Mouse (Mus musculus) midbrain, postnatal 0 days (tissue): ENCODE measurements around the gene Mex3d. TPM values are rescaled to one million over a fixed set of nuclear protein-coding genes. Genes with fewer than 3 reads are reported as not detected.

Experiments used
- ATAC-seq: fragments of 200-750 bp; cut with Nextera tagmentation; 2 replicates; pipeline ENCODE4 v1.8.0; 2017; ENCODE audit warnings: moderate number of reproducible peaks, mild to moderate bottlenecking, moderate TSS enrichment, moderate library complexity; ENCODE audit not compliant: low FRiP score
- DNase-seq: peaks from one replicate; pipeline ENCODE4 v3.0.0-alpha.2; 2015; ENCODE audit warnings: low spot score
- H3K27ac ChIP-seq: fragments of 300-500 bp; sonication (generic); 2 replicates; pipeline ENCODE4 v1.5.1; 2014; ENCODE audit warnings: low read depth, mild to moderate bottlenecking, low read length, mixed read lengths
- H3K27me3 ChIP-seq: fragments of 300-500 bp; sonication (generic); 2 replicates; pipeline ENCODE4 v1.6.1; 2014; ENCODE audit warnings: low read length, control low read depth, mixed read lengths; ENCODE audit not compliant: insufficient read depth
- H3K36me3 ChIP-seq: fragments of 300-500 bp; sonication (generic); 2 replicates; pipeline ENCODE4 v1.6.1; 2014; ENCODE audit warnings: low read length, control low read depth, mixed read lengths; ENCODE audit not compliant: insufficient read depth
- H3K4me1 ChIP-seq: fragments of 300-500 bp; sonication (generic); 2 replicates; pipeline ENCODE4 v1.6.1; 2014; ENCODE audit warnings: mild to moderate bottlenecking, control low read depth, antibody characterized with exemption, low read length, mixed read lengths; ENCODE audit not compliant: insufficient read depth
- H3K4me2 ChIP-seq: fragments of 300-500 bp; sonication (generic); 2 replicates; pipeline ENCODE4 v1.6.1; 2014; ENCODE audit warnings: low read depth, mild to moderate bottlenecking, low read length, mixed read lengths; ENCODE audit not compliant: poor library complexity, severe bottlenecking
- H3K4me3 ChIP-seq: fragments of 300-500 bp; sonication (generic); 2 replicates; pipeline ENCODE4 v1.5.1; 2014; ENCODE audit warnings: low read depth, mild to moderate bottlenecking, low read length, moderate library complexity
- H3K9ac ChIP-seq: fragments of 300-500 bp; sonication (generic); replicated peaks from 2 replicates; pipeline ENCODE4 v1.6.1; 2014; ENCODE audit warnings: mild to moderate bottlenecking, low read length, moderate library complexity, mixed read lengths; ENCODE audit not compliant: poor library complexity, severe bottlenecking
- H3K9me3 ChIP-seq: fragments of 300-500 bp; sonication (generic); 2 replicates; pipeline ENCODE4 v1.6.1; 2016; ENCODE audit warnings: low read length, control low read depth
- CTCF ChIP-seq: IDR thresholded peaks from 2 replicates; pipeline ENCODE4 v1.5.1; 2016; ENCODE audit warnings: antibody characterized with exemption, mild to moderate bottlenecking
- WGBS: fragments of 180-500 bp; shearing (Covaris S2); extraction: QIAGEN DNeasy Blood & Tissue Kit; methylation state at CpG from one replicate; pipeline ENCODE4 v1.1.7; 2014; 5-methylcytosine and 5-hydroxymethylcytosine counted together
- polyA plus RNA-seq: library from polyadenylated mRNA; unstranded; fragments of >200 nt; fragmentation: Nextera tagmentation; extraction: Ambion mirVana; gene quantifications from 2 replicates; pipeline ENCODE4 v1.2.1, GENCODE M21; 2015
- total RNA-seq: library from RNA; depleted of rRNA; stranded (reverse); fragments of >200 nt; gene quantifications from 2 replicates; pipeline ENCODE4 v1.2.3, GENCODE M21; 2014

Mex3d gene
- total and polyA plus RNA-seq, 2 experiments from 2014 or later, result 13.9 to 147 TPM

GRCm38 (mm10) chr10:80341491-80342304, 45.8 kb downstream of the Mex3d start:
- Histone ChIP-seq H3K9ac (no peak overlapping the region), H3K27me3 (peaks cover 55% of the 10 kb centered on the region), H3K9me3 (no peaks in the 10 kb centered on the region), H3K4me1 (0 out of 2 replicates have a peak, but pooled peaks cover 2% of the 10 kb centered on the region), H3K4me2 (peak overlapping the region; percentile 45), H3K36me3 (no peaks in the 10 kb centered on the region), H3K27ac (no peak overlapping the region), H3K4me3 (peak overlapping the region; percentile 25; the same call in 1 of the 2 replicates)
- ATAC-seq (no peak), DNase-seq (no peak)
- WGBS, result 2% methylated on average over 47 of the region's 47 CpGs
- no peak for TF ChIP-seq CTCF

- no peak overlapping the region for H3K4me3 ChIP-seq
- peaks cover 55% of the 10 kb centered on the region for H3K27me3 ChIP-seq
- WGBS, result 11% methylated on average over 21 of the region's 21 CpGs
- no peak overlapping the region for H3K4me2 ChIP-seq
- no peak for DNase-seq
- H3K36me3 ChIP-seq, result no peaks in the 10 kb centered on the region
- no peak overlapping the region for H3K9ac ChIP-seq
- TF ChIP-seq CTCF, result no peak
- H3K4me1 ChIP-seq, result 0 out of 2 replicates have a peak, but pooled peaks cover 2% of the 10 kb centered on the region
- no peak overlapping the region for H3K27ac ChIP-seq
- no peaks in the 10 kb centered on the region for H3K9me3 ChIP-seq
- ATAC-seq, result no peak
Observed at GRCm38 (mm10) chr10:80341026-80341425, 46.4 kb downstream of the Mex3d start.

- Histone ChIP-seq H3K9ac (no peak overlapping the region), H3K4me3 (no peak overlapping the region), H3K9me3 (no peaks in the 10 kb centered on the region), H3K36me3 (no peaks in the 10 kb centered on the region), H3K27me3 (peaks cover 46% of the 10 kb centered on the region), H3K27ac (no peak overlapping the region), H3K4me2 (no peak overlapping the region), H3K4me1 (0 out of 2 replicates have a peak, but pooled peaks cover 2% of the 10 kb centered on the region)
- TF ChIP-seq CTCF, result peak; percentile 95
- 22% methylated on average over 19 of the region's 19 CpGs for WGBS
- DNase-seq (peak; percentile 88), ATAC-seq (peak; percentile 36; the same call in 1 of the 2 replicates)
Observed at GRCm38 (mm10) chr10:80339941-80340750, 47.3 kb downstream of the Mex3d start.

GRCm38 (mm10) chr10:80336263-80336662, 51.2 kb downstream of the Mex3d start:
- no peaks in the 10 kb centered on the region for H3K4me1 ChIP-seq
- no peak for TF ChIP-seq CTCF
- no peaks in the 10 kb centered on the region for H3K9me3 ChIP-seq
- 89% methylated on average over 12 of the region's 12 CpGs for WGBS
- no peak overlapping the region for H3K9ac ChIP-seq
- no peak for DNase-seq
- H3K27me3 ChIP-seq, result peaks cover 10% of the 10 kb centered on the region
- H3K27ac ChIP-seq, result no peak overlapping the region
- H3K36me3 ChIP-seq, result no peaks in the 10 kb centered on the region
- no peak for ATAC-seq
- H3K4me2 ChIP-seq, result no peak overlapping the region
- H3K4me3 ChIP-seq, result no peak overlapping the region

GRCm38 (mm10) chr10:80332525-80332989, 54.9 kb downstream of the Mex3d start:
- H3K4me2 ChIP-seq, result no peak overlapping the region
- H3K27ac ChIP-seq, result no peak overlapping the region
- 80% methylated on average over 5 of the region's 5 CpGs for WGBS
- DNase-seq, result peak; percentile 58
- H3K36me3 ChIP-seq, result no peaks in the 10 kb centered on the region
- H3K27me3 ChIP-seq, result no peaks in the 10 kb centered on the region
- no peak overlapping the region for H3K4me3 ChIP-seq
- H3K4me1 ChIP-seq, result peaks cover 5% of the 10 kb centered on the region; the same call in 1 of the 2 replicates
- ATAC-seq, result no peak
- H3K9ac ChIP-seq, result no peak overlapping the region
- no peaks in the 10 kb centered on the region for H3K9me3 ChIP-seq
- TF ChIP-seq CTCF, result no peak
